Mouse (Mus musculus) megakaryocyte, adult 5-6 weeks (primary cell): ENCODE data around the gene Oscar. TPM values are rescaled to one million over a fixed set of nuclear protein-coding genes. Genes with fewer than 3 reads are reported as not detected.

Experiments
- ATAC-seq: 2 replicates; pipeline ENCODE4 v1.8.0; 2016; ENCODE audit warnings: mild to moderate bottlenecking, inconsistent platforms; ENCODE audit not compliant: poor library complexity, severe bottlenecking
- total RNA-seq, 2 experiments: library from RNA; stranded (forward) in 1 of 2; stranded (reverse) in 1 of 2; fragments of 153-499, 151-499 nt in 1 of 2; fragments of 221-1000, 200-1000 nt in 1 of 2; gene quantifications; 2 replicates each; pipeline versions ENCODE4 v1.2.3 to v1.2.4; 2015 to 2017

The Oscar gene
- total RNA-seq (2015), result not detected in 2 replicates
- total RNA-seq (2017), result not detected in 2 replicates

DNA sequence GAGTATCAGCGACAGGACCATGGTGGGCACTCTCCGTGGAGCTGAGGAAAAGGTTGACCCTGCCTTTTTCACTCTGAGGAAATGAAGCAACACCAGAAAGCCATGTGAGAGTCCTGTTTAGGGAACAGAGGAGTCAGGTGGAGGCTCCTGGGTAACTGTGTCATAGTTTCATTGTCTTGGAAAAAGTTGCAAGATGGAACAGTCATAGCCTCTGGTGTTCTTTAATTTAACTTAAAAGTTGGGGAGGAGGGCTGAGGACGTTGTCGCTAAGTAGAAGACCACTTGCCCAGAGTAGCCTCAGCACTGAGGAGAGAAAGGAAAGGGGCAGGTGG is at the start of gene Oscar:
Gene Oscar, minus strand, starts transcription at position 101 of the 332 bp plus-strand sequence.
- ATAC-seq, result no peak

GRCm38 (mm10) chr7:3665215-3666114 is 49.5 kb upstream of the Oscar start, which contains the start of gene Leng1:
Leng1 (minus strand) TSS chr7:3665840.
- ATAC-seq, result peak; percentile 98

GRCm38 (mm10) chr7:3664524-3665214 is 48.7 kb upstream of the Oscar start:
- no peak; the same call in 1 of the 2 replicates for ATAC-seq

DNA sequence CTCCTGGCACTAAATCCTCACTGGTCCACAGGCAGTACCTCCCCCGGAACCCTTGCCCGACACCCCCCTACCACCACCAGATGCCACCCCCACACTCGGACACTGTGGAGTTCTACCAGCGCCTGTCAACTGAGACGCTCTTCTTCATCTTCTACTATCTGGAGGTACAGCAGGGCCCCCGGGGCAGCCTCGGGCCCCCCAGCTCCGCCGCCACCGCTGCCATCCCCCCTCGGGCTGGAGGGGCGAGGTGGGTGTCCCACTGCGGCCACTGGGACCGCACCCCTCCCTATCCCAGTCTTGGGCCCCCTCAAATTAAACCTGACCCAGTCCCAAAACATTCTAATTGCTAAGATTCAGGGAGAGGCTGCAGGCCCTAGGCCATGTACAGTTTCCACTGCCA is 42.6 kb upstream of the Oscar start:
- no peak for ATAC-seq

DNA sequence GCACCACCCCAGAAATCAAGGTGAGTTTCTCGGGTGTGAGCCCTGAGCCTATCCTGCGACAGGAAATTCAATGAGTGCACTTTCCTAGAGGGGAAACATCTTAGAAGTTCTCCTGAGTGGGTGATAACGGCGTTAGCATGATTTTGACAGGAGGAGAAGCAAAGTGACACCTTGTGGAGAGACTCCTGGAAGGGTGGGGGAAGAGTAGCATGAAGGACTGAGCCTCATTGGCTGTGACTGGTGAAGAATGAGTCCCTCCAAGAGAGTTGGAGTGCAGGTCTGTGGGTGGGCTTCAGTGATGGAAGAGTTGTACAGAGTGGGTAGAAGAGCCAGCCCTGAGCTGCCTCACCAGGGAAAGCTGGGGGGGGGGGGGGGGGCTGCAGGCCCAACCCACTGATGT is 41.0 kb upstream of the Oscar start:
- no peak for ATAC-seq

DNA sequence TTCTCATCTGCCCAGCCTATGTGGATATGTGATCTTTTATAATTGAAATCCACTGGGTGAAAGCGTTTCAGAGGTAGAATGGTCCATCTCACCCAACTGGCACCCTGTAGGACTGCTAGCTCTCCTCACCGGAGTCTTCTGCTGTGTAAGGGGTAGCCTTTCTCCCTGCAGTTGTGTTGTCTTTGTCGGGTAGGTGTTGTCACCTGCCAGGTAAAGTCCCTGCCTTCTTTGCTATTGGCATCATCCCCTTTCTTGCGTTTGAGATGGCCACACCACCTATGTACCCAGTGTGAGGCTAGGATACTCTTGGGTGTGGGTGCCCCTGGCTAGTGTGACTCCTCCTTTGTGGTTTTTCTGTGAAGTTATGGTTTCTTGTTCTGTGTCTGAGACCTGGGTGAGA is 30.7 kb upstream of the Oscar start:
- no peak for ATAC-seq

DNA sequence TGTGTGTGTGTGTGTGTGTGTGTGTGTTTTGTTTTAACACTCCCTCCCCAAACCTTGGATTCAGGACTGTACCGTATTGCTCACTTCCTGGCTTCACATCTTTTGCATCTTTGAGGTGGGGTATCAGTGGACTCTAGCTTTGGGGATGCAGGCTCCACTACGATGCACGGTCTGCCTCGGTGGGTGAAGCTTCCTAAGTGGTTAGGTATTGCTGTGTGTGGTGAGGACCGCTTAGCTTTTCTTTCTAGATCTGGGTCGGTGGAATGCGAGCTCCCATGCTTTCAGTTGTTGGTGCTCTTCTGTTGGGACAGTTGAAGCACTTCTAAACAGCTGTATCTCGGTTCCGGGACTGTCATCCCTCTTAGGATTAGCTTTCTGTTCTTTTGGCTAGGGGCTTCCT is 30.2 kb upstream of the Oscar start:
- ATAC-seq, result no peak

DNA sequence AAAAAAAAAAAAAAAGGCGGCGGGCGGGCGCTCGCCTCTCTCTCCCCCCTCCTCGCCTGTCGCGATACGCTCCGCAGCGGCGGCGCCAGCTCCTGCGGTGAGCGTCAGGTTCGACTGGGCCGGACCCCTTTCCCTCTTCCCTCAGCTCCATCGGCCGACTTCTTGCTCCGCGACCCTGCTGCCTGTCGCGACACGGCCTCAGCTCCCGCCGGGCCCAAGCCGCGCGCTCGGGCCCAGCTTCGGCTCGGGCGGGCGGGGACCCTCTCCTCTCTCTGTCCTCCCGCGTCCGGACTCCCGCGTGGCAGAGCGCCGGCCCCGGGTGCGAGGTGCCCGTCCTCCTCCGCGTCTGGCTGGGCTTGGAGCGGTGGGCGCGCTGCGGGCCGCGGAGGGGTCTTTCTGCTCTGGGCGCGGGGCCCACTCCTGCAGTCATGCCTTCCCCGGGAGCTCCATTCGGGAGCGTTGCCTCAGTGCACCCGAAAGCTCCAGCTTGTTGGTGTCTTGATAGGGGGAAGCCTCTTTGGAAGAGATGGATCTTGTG is 29.6 kb upstream of the Oscar start:
- peak; percentile 20 for ATAC-seq

DNA sequence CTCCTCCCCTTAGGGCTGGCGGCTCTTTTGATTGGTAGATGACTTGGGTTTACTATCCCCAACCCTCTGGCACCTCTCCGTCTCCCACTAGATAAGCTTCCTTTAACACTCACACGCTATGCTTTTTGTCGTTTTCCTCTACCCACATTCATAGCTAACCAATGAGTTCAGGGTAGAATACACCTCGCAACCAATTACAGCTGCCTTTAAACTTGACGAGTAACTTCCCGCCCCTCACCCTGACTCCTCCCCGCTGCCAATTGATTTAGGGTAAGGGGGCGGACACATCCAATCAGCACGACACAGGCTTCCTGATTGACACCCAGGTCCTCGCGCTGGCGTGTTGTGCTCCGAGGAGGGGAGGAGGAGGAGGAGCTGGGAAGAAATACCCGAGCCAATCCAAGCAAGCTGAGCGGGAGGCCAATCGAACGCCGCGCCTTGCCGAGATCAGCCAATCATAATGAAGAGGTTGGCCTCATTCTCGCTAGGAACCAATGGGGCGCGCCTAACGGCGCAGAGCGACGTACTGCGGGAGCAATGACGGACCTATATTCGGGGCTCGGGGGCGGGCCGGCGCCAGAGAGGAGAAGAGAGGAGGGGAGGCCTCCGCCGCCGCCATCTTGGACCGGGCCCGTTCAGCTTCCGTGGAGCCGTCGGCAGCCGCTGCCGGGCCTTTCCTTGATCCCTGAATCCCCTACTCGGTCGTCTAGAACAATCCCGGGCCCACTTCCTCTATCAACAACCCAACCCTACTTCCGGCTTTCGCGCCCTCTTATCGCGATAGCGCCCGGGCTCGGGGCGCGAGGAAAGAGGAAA is 28.9 kb upstream of the Oscar start, which contains the start of gene Cnot3:
Gene Cnot3, plus strand, starts transcription at position 597 of the 816 bp plus-strand sequence.
- peak; percentile 88 for ATAC-seq

- no peak for ATAC-seq
Measured at GRCm38 (mm10) chr7:3644348-3644671, 28.4 kb upstream of the Oscar start.

GRCm38 (mm10) chr7:3643843-3644242 is 27.9 kb upstream of the Oscar start:
- no peak for ATAC-seq

DNA sequence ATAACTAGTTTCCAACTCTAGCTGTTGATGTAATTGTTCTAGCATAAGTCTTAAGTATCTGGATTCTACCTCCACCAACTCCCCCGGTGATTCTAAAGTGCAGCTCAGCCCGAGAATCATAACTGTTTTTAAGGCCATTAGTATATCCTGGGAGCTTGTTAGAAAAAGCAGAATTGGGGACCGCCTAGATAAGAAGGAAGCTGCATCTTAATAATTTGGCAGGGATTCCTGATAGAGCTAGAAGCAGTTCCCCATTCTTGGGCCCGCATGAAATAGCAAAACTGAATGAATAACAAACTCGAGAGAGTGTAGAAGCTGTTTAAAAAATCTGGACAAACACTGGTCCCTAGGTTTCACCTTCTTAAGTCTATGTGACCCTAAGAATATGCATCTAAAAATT is 27.5 kb upstream of the Oscar start:
- no peak for ATAC-seq

- ATAC-seq, result 0 out of 2 replicates have a peak, but pooled peaks have one; percentile 4
Measured at GRCm38 (mm10) chr7:3630478-3630815, 14.5 kb upstream of the Oscar start.

GRCm38 (mm10) chr7:3629543-3630477 is 13.9 kb upstream of the Oscar start, which contains the start of the genes Tfpt and Prpf31:
Tfpt (minus strand) TSS chr7:3629929.
Prpf31 (plus strand) TSS chr7:3629985.
- ATAC-seq, result peak; percentile 95

GRCm38 (mm10) chr7:3629030-3629429 is 13.1 kb upstream of the Oscar start:
- no peak for ATAC-seq

- ATAC-seq, result peak; percentile 100
Measured at GRCm38 (mm10) chr7:3617242-3617995, 1.5 kb upstream of the Oscar start, which contains the start of gene Ndufa3. Ndufa3 (plus strand) TSS chr7:3617373.

- no peak for ATAC-seq
Measured at GRCm38 (mm10) chr7:3616389-3617241, 658 bp upstream of the Oscar start.

- no peak for ATAC-seq
Measured at GRCm38 (mm10) chr7:3614021-3614420, 1.9 kb downstream of the Oscar start.
